Mouse (Mus musculus) MEL (cell line): ENCODE measurements around the gene Tefm. TPM values are rescaled to one million over a fixed set of nuclear protein-coding genes. Genes with fewer than 3 reads are reported as not detected.

Experiments used
- DNase-seq: peaks from one replicate; pipeline ENCODE4 v3.0.0; 2011; ENCODE audit warnings: low read depth, low spot score
- H3K27ac ChIP-seq: 2 replicates; pipeline ENCODE4 v1.5.1; 2012; ENCODE audit warnings: low read depth, mild to moderate bottlenecking, control low read depth, low read length, moderate library complexity; ENCODE audit not compliant: control insufficient read depth
- H3K27me3 ChIP-seq, 2 experiments: fragments of 150-350 bp in 1 of 2; sonication (generic) in 1 of 2; 2 replicates each; pipeline ENCODE4 v1.6.1; 2012; ENCODE audit warnings: low read length in 2 of 2, mild to moderate bottlenecking in 2 of 2, improper control_type of control experiment in 1 of 2, moderate library complexity in 1 of 2; ENCODE audit not compliant: insufficient read depth in 2 of 2, control insufficient read depth in 1 of 2
- H3K36me3 ChIP-seq, 2 experiments: 2 replicates each; pipeline ENCODE4 v1.6.1; 2012 to 2014; ENCODE audit warnings: low read length in 2 of 2, improper control_type of control experiment in 1 of 2, inconsistent platforms in 1 of 2, mild to moderate bottlenecking in 1 of 2; ENCODE audit not compliant: insufficient read depth in 2 of 2, control insufficient read depth in 1 of 2
- H3K4me1 ChIP-seq, 2 experiments: fragments of 150-350 bp in 1 of 2; sonication (generic) in 1 of 2; 2 replicates each; pipeline ENCODE4 v1.6.1; 2012; ENCODE audit warnings: low read length in 2 of 2, improper control_type of control experiment in 1 of 2, mild to moderate bottlenecking in 1 of 2; ENCODE audit not compliant: insufficient read depth in 2 of 2, control insufficient read depth in 1 of 2
- H3K4me3 ChIP-seq, 2 experiments: fragments of 150-350 bp in 1 of 2; sonication (generic) in 1 of 2; 2 replicates each; pipeline ENCODE4 v1.5.1; 2012; ENCODE audit warnings: low read depth in 2 of 2, low read length in 2 of 2, mild to moderate bottlenecking in 2 of 2, moderate library complexity in 2 of 2, control low read depth in 1 of 2, improper control_type of control experiment in 1 of 2; ENCODE audit not compliant: control insufficient read depth in 1 of 2, insufficient read depth in 1 of 2
- H3K79me2 ChIP-seq: 2 replicates; pipeline ENCODE4 v1.6.1; 2012; ENCODE audit warnings: mild to moderate bottlenecking, low read length, moderate library complexity; ENCODE audit not compliant: control insufficient read depth, poor library complexity, insufficient read depth
- H3K9ac ChIP-seq: 2 replicates; pipeline ENCODE4 v1.6.1; 2012; ENCODE audit warnings: low read depth, mild to moderate bottlenecking, control low read depth, low read length, moderate library complexity; ENCODE audit not compliant: control insufficient read depth, poor library complexity, severe bottlenecking
- H3K9me3 ChIP-seq: fragments of 150-350 bp; sonication (generic); replicated peaks from 2 replicates; pipeline ENCODE4 v1.6.1; 2012; ENCODE audit warnings: mild to moderate bottlenecking, low read length, improper control_type of control experiment, moderate library complexity; ENCODE audit not compliant: insufficient read depth
- CTCF ChIP-seq, 3 experiments: IDR thresholded peaks in 2 of 3; conservative IDR thresholded peaks in 1 of 3; 2 replicates each; pipeline ENCODE4 v1.5.1; 2011 to 2012; ENCODE audit warnings: low read length in 3 of 3, low read depth in 2 of 3, mild to moderate bottlenecking in 2 of 3, improper control_type of control experiment in 1 of 3, inconsistent platforms in 1 of 3, mixed read lengths in 1 of 3, moderate library complexity in 1 of 3; ENCODE audit not compliant: control insufficient read depth in 1 of 3, insufficient read depth in 1 of 3, poor library complexity in 1 of 3, severe bottlenecking in 1 of 3
- E2F4 ChIP-seq: IDR thresholded peaks from 2 replicates; pipeline ENCODE4 v1.6.1; 2011; ENCODE audit warnings: low read depth, low read length, improper control_type of control experiment, borderline replicate concordance
- ELF1 ChIP-seq: IDR thresholded peaks from 2 replicates; pipeline ENCODE4 v1.6.1; 2014; ENCODE audit warnings: low read depth, mild to moderate bottlenecking, inconsistent platforms, low read length, improper control_type of control experiment, moderate library complexity
- EP300 ChIP-seq, 2 experiments: IDR thresholded peaks; 2 replicates each; pipeline ENCODE4 v1.6.1; 2011; ENCODE audit warnings: improper control_type of control experiment in 2 of 2, low read length in 2 of 2, low read depth in 1 of 2, mild to moderate bottlenecking in 1 of 2
- ETS1 ChIP-seq: IDR thresholded peaks from 2 replicates; pipeline ENCODE4 v1.6.1; 2012; ENCODE audit warnings: low read depth, mild to moderate bottlenecking, inconsistent platforms, low read length, improper control_type of control experiment, moderate library complexity
- GABPA ChIP-seq: IDR thresholded peaks from 2 replicates; pipeline ENCODE4 v1.6.1; 2012; ENCODE audit warnings: low read depth, mild to moderate bottlenecking, inconsistent platforms, low read length, improper control_type of control experiment, moderate library complexity
- GATA1 ChIP-seq: IDR thresholded peaks from 2 replicates; pipeline ENCODE4 v1.6.1; 2011; ENCODE audit warnings: low read depth, low read length, improper control_type of control experiment
- HCFC1 ChIP-seq: IDR thresholded peaks from 2 replicates; pipeline ENCODE4 v1.6.1; 2012; ENCODE audit warnings: low read depth, mild to moderate bottlenecking, inconsistent platforms, low read length, improper control_type of control experiment, moderate library complexity
- JUND ChIP-seq: IDR thresholded peaks from 2 replicates; pipeline ENCODE4 v1.6.1; 2011; ENCODE audit warnings: low read depth, mild to moderate bottlenecking, improper control_type of control experiment, low read length
- MAFK ChIP-seq: IDR thresholded peaks from 2 replicates; pipeline ENCODE4 v1.6.1; 2011; ENCODE audit warnings: low read depth, mild to moderate bottlenecking, low read length, improper control_type of control experiment, borderline replicate concordance
- MAZ ChIP-seq: IDR thresholded peaks from 2 replicates; pipeline ENCODE4 v1.6.1; 2012; ENCODE audit warnings: low read depth, mild to moderate bottlenecking, inconsistent platforms, low read length, improper control_type of control experiment
- MEF2A ChIP-seq: IDR thresholded peaks from 2 replicates; pipeline ENCODE4 v1.6.1; 2014; ENCODE audit warnings: low read depth, mild to moderate bottlenecking, inconsistent platforms, low read length, improper control_type of control experiment; ENCODE audit not compliant: poor library complexity, insufficient replicate concordance, severe bottlenecking; ENCODE audit errors: extremely low read depth
- MXI1 ChIP-seq: IDR thresholded peaks from 2 replicates; pipeline ENCODE4 v1.6.1; 2011; ENCODE audit warnings: mild to moderate bottlenecking, low read depth, low read length, improper control_type of control experiment
- MYB ChIP-seq: IDR thresholded peaks from 2 replicates; pipeline ENCODE4 v1.6.1; 2011; ENCODE audit warnings: mild to moderate bottlenecking, low read depth, low read length, improper control_type of control experiment
- NELFE ChIP-seq: IDR thresholded peaks from 2 replicates; pipeline ENCODE4 v1.6.1; 2011; ENCODE audit warnings: low read depth, low read length, improper control_type of control experiment
- POLR2A ChIP-seq, 2 experiments: IDR thresholded peaks; 2 replicates each; pipeline ENCODE4 v1.6.1; 2011 to 2012; ENCODE audit warnings: low read length in 2 of 2, mild to moderate bottlenecking in 2 of 2, control low read depth in 1 of 2, improper control_type of control experiment in 1 of 2, low read depth in 1 of 2, moderate library complexity in 1 of 2; ENCODE audit not compliant: control insufficient read depth in 1 of 2, insufficient read depth in 1 of 2, poor library complexity in 1 of 2
- RAD21 ChIP-seq: IDR thresholded peaks from 2 replicates; pipeline ENCODE4 v1.6.1; 2011; ENCODE audit warnings: mild to moderate bottlenecking, low read depth, low read length, improper control_type of control experiment
- SMC3 ChIP-seq: IDR thresholded peaks from 2 replicates; pipeline ENCODE4 v1.6.1; 2011; ENCODE audit warnings: low read depth, low read length, improper control_type of control experiment
- TCF12 ChIP-seq: IDR thresholded peaks from 2 replicates; pipeline ENCODE4 v1.6.1; 2014; ENCODE audit warnings: low read depth, mild to moderate bottlenecking, inconsistent platforms, low read length, improper control_type of control experiment, moderate library complexity
- UBTF ChIP-seq: IDR thresholded peaks from 2 replicates; pipeline ENCODE4 v1.6.1; 2012; ENCODE audit warnings: low read depth, mild to moderate bottlenecking, inconsistent platforms, low read length, improper control_type of control experiment, moderate library complexity, borderline replicate concordance; ENCODE audit not compliant: insufficient read depth
- USF1 ChIP-seq: IDR thresholded peaks from 2 replicates; pipeline ENCODE4 v1.6.1; 2014; ENCODE audit warnings: low read depth, mild to moderate bottlenecking, inconsistent platforms, low read length, improper control_type of control experiment, moderate library complexity
- USF2 ChIP-seq, 2 experiments: IDR thresholded peaks; 2 replicates each; pipeline ENCODE4 v1.6.1; 2011 to 2012; ENCODE audit warnings: improper control_type of control experiment in 2 of 2, low read length in 2 of 2, borderline replicate concordance in 1 of 2, inconsistent platforms in 1 of 2, low read depth in 1 of 2, mild to moderate bottlenecking in 1 of 2; ENCODE audit not compliant: insufficient read depth in 1 of 2
- ZC3H11A ChIP-seq: IDR thresholded peaks from 2 replicates; pipeline ENCODE4 v1.6.1; 2012; ENCODE audit warnings: low read depth, mild to moderate bottlenecking, inconsistent platforms, low read length, improper control_type of control experiment
- ZKSCAN1 ChIP-seq: IDR thresholded peaks from 2 replicates; pipeline ENCODE4 v1.6.1; 2012; ENCODE audit warnings: low read depth, mild to moderate bottlenecking, inconsistent platforms, low read length, improper control_type of control experiment, moderate library complexity
- ZMIZ1 ChIP-seq: IDR thresholded peaks from 2 replicates; pipeline ENCODE4 v1.6.1; 2012; ENCODE audit warnings: low read depth, mild to moderate bottlenecking, inconsistent platforms, low read length, improper control_type of control experiment, moderate library complexity
- ZNF384 ChIP-seq: IDR thresholded peaks from 2 replicates; pipeline ENCODE4 v1.6.1; 2012; ENCODE audit warnings: low read depth, mild to moderate bottlenecking, inconsistent platforms, low read length, improper control_type of control experiment
- polyA plus RNA-seq, 2 experiments: library from polyadenylated mRNA; stranded (reverse) in 1 of 2; unstranded in 1 of 2; fragments of >175 nt in 1 of 2; fragments of >200 nt in 1 of 2; gene quantifications; 2 replicates each; pipeline versions ENCODE4 v1.2.1 to v1.2.4; 2012; ENCODE audit warnings: low replicate concordance in 2 of 2, low read depth in 1 of 2; ENCODE audit not compliant: insufficient read length in 2 of 2, insufficient read depth in 1 of 2, missing spikeins in 1 of 2
- total RNA-seq: library from RNA; depleted of rRNA; stranded (reverse); fragments of 300-350 nt; gene quantifications from 2 replicates; pipeline ENCODE4 v1.2.3, GENCODE M21; 2012

The Tefm gene
- total and polyA plus RNA-seq, 3 experiments: 23.6 to 33.9 TPM; not detected in 1

DNA sequence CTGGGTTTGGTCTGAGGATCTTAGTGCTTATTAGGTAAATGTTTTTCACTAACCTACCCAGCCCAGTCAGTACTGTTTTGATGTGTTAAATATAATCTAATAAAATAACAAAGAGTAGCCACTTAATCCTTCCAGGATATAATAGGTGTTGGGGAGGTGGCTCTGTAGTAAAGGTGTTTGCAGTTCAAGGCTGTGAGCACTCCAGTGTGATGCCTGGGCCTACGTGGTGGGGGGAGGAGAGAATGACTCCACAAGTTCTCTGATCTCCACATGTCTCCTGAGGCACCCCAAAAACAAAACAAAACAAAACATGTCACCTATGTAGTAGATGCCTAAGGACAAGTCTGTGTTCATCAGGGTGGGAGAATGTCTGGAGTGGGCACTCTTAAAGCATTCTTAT, 9.9 kb downstream of the Tefm start:
- Histone ChIP-seq H3K4me3 (no peak overlapping the region), H3K36me3 (peaks cover 4 to 36% of the 10 kb centered on the region in 2 experiments)

GRCm38 (mm10) chr11:80116411-80116810, 25.6 kb downstream of the Tefm start:
- H3K27ac ChIP-seq: no peak overlapping the region
- TF ChIP-seq JUND (no peak), ZNF384 (no peak), MAFK (no peak), GATA1 (no peak), UBTF (no peak), ZC3H11A (no peak), GABPA (no peak), NELFE (no peak), CTCF (IDR thresholded peaks at IDR 0.05 in 2 of 3, conservative IDR thresholded peaks at IDR 0.05 in 1 of 3; ENCODE audit: control insufficient read depth in 1 of 3, insufficient read depth in 1 of 3, low read depth in 2 of 3, low read length in 3 of 3, poor library complexity in 1 of 3, severe bottlenecking in 1 of 3) (no peak), ETS1 (no peak), SMC3 (no peak), EP300 (IDR thresholded peaks at IDR 0.05; ENCODE audit: low read depth in 1 of 2, low read length in 2 of 2) (no peak), ZMIZ1 (no peak)
- TF ChIP-seq, all 39 proteins: peak for 0
- no peaks in the 10 kb centered on the region for H3K27me3 ChIP-seq
- H3K4me1 ChIP-seq: no peaks in the 10 kb centered on the region
- H3K4me3 ChIP-seq: no peak overlapping the region
- H3K36me3 ChIP-seq: peaks cover 0 to 70% of the 10 kb centered on the region in 2 experiments; a peak in 2 of 4 replicates
- H3K9ac ChIP-seq: no peak overlapping the region
- DNase-seq: no peak
- no peaks in the 10 kb centered on the region for H3K9me3 ChIP-seq
- no peaks in the 10 kb centered on the region for H3K79me2 ChIP-seq

More for the DNA sequence above, 9.9 kb downstream of the Tefm start:
- TF ChIP-seq RAD21 (no peak), MYB (no peak), E2F4 (no peak), POLR2A (IDR thresholded peaks at IDR 0.05; ENCODE audit: control insufficient read depth in 1 of 2, insufficient read depth in 1 of 2, low read depth in 1 of 2, low read length in 2 of 2, poor library complexity in 1 of 2) (no peak), MAZ (no peak), USF1 (no peak), SMC3 (no peak), CTCF (IDR thresholded peaks at IDR 0.05 in 2 of 3, conservative IDR thresholded peaks at IDR 0.05 in 1 of 3; ENCODE audit: control insufficient read depth in 1 of 3, insufficient read depth in 1 of 3, low read depth in 2 of 3, low read length in 3 of 3, poor library complexity in 1 of 3, severe bottlenecking in 1 of 3) (no peak), ZNF384 (no peak), USF2 (IDR thresholded peaks at IDR 0.05; ENCODE audit: borderline replicate concordance in 1 of 2, insufficient read depth in 1 of 2, low read depth in 1 of 2, low read length in 2 of 2) (no peak), ZKSCAN1 (no peak), MXI1 (no peak), EP300 (IDR thresholded peaks at IDR 0.05; ENCODE audit: low read depth in 1 of 2, low read length in 2 of 2) (no peak), UBTF (no peak), ETS1 (no peak), ELF1 (no peak), HCFC1 (no peak), TCF12 (no peak), GABPA (no peak), MEF2A (no peak)
- no peaks in the 10 kb centered on the region for H3K9me3 ChIP-seq
- no peaks in the 10 kb centered on the region for H3K27me3 ChIP-seq
- H3K79me2 ChIP-seq: no peaks in the 10 kb centered on the region
- DNase-seq: no peak
- no peak overlapping the region for H3K27ac ChIP-seq
- no peak overlapping the region for H3K9ac ChIP-seq
- peaks cover 0 to 3% of the 10 kb centered on the region in 2 experiments; a peak in 1 of 4 replicates for H3K4me1 ChIP-seq
